Mouse (Mus musculus): ENCODE measurements at regions not wholly inside any gene's neighbourhood (a gene's known extent, or its start where the extent isn't known, plus 50 kb on each side); places are given as distances from the start of the nearest gene placed in this dataset.

- ATAC-seq (replicated peaks; ENCODE audit: low FRiP score, poor library complexity, severe bottlenecking) = no peak
Observed at GRCm38 (mm10) chr9:14156967-14157366, 117.9 kb upstream of the Sesn3 start.

GRCm38 (mm10) chr9:14158096-14158837, 116.6 kb upstream of the Sesn3 start:
- ATAC-seq (replicated peaks; ENCODE audit: low FRiP score, poor library complexity, severe bottlenecking) = no peak

- no peak for ATAC-seq (replicated peaks; ENCODE audit: low FRiP score, poor library complexity, severe bottlenecking)
Observed at GRCm38 (mm10) chr9:14160207-14160606, 114.7 kb upstream of the Sesn3 start.

DNA sequence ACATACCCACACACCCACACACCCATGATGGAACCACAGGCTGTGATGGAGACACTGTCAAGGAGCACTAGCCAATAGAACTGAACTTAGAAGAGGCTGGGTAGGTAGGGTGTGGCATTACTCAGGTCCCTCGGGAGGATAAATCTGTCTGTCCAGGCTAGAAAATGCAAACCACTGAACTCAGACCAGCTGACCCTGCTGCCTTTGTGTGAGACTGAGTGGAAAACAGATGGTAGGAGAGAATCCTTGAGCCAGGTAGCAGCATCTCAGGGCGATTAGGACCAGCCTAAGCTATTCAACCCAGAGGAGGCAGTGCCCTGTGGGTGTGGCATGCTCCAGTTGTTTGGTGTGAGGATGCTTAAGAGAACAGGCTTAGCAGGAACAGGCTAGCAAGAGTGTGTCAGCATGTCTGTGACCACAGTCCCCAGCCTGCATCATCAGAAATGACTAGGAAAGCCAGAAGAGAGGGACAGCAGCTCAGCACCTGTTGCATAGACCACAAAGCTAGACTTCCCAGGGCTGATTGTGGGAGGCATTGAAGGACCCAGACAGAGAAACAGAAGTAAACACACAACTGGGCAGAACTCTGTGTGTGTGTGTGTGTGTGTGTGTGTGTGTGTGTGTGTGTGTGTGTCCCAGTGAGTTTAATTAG, 103.2 kb upstream of the Sesn3 start:
- no peak for ATAC-seq (replicated peaks; ENCODE audit: low FRiP score, poor library complexity, severe bottlenecking)

DNA sequence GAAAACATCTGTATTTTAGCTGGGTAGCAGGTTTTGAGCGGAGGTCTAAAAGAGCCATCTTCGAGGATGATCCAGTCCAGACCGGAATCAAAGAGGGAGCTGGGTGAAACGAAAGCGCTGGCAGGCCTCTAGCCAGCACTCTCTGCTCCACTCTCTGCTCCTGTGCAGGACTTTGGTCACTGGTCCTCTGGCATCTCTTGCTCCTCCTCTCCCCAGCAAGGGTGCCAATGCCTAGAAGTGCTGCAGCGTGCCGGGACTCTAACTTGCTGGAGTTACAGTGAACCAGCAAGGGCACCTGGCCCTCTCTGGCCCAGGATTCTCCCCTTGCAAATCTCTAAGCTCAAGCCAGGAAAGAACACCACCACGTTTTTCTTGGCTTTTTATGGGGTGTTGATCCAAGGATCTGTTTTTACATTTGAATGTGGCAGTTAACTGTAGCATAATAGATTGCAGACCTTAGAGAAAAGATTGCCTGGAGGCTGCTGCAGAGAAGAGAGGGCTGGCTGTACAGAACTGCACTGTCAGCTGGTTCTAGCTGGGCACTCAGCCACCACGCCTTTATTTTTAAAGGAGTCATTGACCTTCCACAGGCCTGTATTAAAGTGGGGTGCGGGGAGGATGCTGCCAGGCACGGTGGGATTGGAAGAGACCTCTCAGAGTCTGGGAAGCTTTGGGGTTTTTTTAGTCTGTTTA, 101.1 kb upstream of the Sesn3 start:
- no peak for ATAC-seq (replicated peaks; ENCODE audit: low FRiP score, poor library complexity, severe bottlenecking)

DNA sequence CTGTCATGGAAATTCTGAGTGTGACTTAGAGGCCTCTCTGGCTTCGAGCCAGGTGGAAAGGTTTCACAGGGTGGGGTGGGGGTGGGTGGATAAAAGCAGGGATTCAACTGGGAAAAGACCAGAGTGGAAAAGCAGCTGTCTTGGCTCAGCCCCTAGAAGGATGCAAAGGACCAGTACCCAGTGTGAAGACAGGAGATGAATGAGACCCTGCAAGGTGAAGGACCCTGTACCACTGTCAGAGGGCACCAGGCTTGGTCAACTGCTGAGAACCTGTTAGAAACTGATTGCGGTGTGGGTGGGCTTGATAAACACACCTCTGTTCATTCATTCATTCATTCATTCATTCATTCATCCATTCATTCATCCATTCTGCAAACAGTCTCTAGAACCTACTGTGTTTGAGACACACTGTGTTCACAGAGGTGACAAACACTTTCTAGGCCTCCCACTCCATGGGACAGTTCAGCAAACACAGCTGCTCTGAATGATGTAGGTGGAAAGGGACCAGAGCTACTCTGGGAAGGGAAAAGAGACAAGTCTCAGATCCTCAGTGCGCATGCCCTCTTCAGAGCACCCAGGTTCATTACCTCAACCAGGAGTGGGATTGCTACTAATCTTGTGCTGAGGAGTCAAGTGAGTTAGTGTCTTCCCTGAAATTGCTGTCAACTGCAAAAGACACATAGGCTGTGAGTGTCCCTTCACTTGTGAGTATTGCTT, 100.4 kb upstream of the Sesn3 start:
- no peak for ATAC-seq (replicated peaks; ENCODE audit: low FRiP score, poor library complexity, severe bottlenecking)

DNA sequence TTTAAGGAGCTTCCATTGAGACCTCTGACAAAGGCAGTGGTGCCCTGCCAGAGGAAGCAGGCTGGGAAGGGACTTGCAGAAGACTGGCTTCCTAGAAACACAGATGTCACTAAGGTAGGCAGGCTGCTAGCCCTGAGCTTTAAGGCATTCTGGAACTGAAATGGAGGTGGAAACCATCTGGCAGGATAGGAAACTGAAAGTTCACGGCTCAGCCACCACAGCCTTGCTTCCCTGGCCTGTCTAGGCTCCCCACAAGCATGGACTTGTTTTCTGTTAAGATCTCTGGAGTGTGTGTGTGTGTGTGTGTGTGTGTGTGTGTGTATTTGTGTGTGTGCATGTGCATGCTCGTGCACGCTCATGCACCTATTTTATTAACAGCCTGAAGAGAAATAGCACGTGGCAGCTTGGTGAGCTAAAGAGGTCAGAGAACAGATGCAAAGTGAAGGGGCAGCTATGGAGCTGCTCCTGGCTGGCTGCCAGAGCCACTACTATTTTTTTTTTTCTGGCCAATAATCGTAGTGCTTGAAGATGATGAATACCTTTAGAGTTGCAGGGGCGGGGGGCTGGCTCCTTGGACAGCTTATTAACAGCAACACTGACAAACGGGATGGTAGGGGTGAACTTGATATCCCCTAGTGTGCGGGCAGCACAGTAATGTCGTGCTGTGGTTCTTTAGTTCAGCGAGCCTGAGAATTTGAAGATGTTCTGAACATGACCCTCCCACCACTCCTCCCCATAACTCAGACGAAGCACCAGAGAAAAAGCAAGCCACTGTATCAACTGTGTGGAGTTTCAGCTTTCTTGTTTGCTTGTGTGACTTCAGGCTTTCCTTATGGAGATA, 99.6 kb upstream of the Sesn3 start:
- ATAC-seq (replicated peaks; ENCODE audit: low FRiP score, poor library complexity, severe bottlenecking) = no peak

- ATAC-seq (replicated peaks; ENCODE audit: low FRiP score, poor library complexity, severe bottlenecking) = no peak
Observed at GRCm38 (mm10) chr9:14179777-14180176, 95.1 kb upstream of the Sesn3 start.

DNA sequence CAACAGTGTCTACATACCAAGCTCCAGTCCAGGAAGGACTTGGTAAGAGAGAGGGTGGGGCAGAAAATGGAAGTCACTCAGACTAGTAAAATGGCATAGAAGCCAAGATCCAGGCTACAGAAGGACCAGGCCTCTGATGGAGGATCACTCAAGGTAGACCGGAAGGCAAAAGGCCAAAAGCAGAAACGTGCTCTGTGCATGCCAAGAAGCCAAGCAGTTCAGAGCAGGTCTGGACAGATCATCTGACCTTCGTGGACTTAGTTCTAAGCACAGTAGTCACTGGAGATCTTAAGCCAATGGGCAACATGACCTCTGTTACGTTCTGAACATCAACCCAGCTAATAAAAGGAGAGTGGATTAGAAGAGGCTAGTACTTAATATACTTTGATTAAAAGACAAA, 90.6 kb upstream of the Sesn3 start:
- ATAC-seq (replicated peaks; ENCODE audit: low FRiP score, poor library complexity, severe bottlenecking) = no peak

DNA sequence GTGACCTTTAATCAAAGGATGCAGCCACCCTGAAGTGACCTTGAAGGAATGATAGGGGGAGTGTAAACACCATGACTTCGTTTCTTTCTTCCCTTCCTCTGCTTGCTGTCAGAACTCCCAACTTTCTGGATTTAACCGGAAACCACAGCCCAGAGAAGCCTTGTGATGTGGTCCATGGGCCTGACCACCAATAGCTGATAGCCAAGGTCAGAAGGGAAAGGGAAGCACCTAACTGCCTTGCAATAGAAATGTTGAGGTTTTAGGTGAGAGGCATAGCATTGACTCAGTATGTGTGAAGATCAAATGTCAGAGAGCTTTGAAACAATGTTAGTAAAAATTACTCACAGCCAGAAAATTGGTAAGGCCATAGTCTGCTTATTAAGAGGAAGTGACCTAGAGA, 89.2 kb upstream of the Sesn3 start:
- no peak for ATAC-seq (replicated peaks; ENCODE audit: low FRiP score, poor library complexity, severe bottlenecking)

GRCm38 (mm10) chr9:14187753-14188152, 87.1 kb upstream of the Sesn3 start:
- ATAC-seq (replicated peaks; ENCODE audit: low FRiP score, poor library complexity, severe bottlenecking) = no peak

- ATAC-seq (replicated peaks; ENCODE audit: low FRiP score, poor library complexity, severe bottlenecking) = no peak
Observed at GRCm38 (mm10) chr9:14188504-14188903, 86.4 kb upstream of the Sesn3 start.

DNA sequence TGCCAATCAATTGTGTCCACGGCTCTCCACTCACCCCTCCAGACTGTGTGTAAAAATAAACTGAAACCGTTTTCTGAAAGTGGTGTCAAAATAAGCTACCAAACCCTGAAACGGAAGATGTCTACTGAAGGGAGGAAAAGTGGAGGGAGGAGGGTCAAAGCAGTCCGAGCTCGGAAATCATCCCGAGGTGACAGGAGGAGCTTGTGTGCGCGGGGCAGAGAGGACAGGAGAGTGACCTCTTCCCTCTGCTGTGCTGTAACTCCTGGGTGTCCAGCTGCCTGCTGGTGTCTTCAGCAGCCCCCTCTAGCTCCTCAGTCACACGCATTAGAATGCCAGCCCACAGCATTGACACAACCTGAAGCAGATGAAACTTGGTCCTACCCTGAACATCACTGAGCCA, 84.2 kb upstream of the Sesn3 start:
- no peak for ATAC-seq (replicated peaks; ENCODE audit: low FRiP score, poor library complexity, severe bottlenecking)

DNA sequence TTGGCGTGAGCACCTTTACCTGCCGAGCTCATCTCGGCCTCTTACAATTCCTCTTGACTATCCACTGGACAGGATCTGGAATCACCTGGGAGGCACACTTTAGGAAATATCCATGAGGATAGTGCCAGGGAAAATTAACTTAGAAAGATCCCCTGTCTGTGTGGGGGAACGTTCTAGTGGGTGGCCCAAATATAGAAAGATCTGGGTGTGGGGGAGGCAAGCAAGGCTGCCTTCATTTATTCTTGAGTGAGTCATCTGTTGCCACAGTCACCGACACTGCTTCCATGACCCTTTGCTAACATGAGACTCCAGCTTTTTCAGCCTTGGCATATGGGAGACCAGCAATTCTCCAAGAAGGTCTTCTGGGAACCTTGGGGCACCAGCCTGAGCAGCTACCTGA, 80.1 kb upstream of the Sesn3 start:
- no peak for ATAC-seq (replicated peaks; ENCODE audit: low FRiP score, poor library complexity, severe bottlenecking)

DNA sequence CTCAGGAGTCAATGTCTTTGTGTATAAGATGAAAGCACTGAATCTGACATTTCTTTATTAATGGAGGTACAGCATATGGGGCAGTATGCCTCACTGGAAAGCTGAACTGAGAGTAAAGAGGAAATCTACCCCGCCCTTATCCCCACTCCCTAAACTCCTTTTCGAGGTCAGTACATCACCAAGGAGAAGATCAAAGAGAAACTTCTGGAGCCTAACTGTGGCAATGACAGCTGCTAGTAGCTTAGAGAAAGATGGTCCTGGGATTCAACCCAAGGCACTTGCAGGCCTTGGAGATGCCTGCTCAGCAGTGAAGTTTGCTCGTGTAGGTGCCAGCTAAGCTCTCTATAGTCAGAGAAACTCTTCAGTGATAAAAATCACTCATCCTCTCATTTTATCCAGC, 75.8 kb upstream of the Sesn3 start:
- no peak for ATAC-seq (replicated peaks; ENCODE audit: low FRiP score, poor library complexity, severe bottlenecking)

DNA sequence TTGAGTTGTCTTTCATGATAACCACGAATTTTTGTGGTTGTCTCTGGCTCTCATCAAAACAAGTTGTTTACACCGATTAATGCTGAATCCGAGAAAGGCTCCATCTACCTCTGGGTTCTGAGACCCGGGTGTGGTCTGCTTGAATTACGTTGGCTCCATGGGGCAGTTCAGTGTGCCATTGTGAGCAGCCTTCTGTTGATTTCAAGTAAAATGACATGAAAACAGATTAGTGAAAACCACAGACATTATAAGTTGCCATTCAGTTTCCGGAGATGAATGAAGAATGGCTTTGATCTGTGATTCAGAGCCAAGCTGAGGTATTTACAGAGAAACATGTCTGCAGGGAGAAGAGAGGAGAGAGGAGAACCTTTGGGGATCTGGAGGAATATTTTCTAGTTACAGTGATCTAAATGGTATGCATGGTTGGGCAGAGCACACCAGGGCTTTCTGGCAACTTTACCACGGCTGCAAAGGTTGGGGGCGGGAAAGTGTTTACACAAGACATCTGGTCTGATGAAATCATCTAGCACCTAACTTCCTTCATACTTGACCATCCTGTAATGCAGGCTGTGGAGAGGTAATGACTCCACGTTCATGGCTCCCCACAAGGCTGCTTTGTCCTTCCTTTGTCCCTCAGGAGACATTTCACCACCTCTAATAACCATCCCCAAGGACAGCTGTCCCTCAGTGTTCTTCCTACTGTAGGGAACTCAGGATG, 74.7 kb upstream of the Sesn3 start:
- no peak for ATAC-seq (replicated peaks; ENCODE audit: low FRiP score, poor library complexity, severe bottlenecking)

GRCm38 (mm10) chr9:14200852-14201251, 74.0 kb upstream of the Sesn3 start:
- ATAC-seq (replicated peaks; ENCODE audit: low FRiP score, poor library complexity, severe bottlenecking) = no peak

GRCm38 (mm10) chr9:14202551-14203306, 72.1 kb upstream of the Sesn3 start:
- no peak for ATAC-seq (replicated peaks; ENCODE audit: low FRiP score, poor library complexity, severe bottlenecking)
